Mouse (Mus musculus): ENCODE measurements around the gene Polr2i. TPM values are rescaled to one million over a fixed set of nuclear protein-coding genes. Genes with fewer than 3 reads are reported as not detected.
"Not testable (repeated sequence)": the region's sequence is repeated elsewhere in the genome, so short reads cannot be mapped to it uniquely, and the experiment has no call there.

Polr2i gene
- total RNA-seq, 2 experiments from 2014 or later: 57.6 to 59.5 TPM

DNA sequence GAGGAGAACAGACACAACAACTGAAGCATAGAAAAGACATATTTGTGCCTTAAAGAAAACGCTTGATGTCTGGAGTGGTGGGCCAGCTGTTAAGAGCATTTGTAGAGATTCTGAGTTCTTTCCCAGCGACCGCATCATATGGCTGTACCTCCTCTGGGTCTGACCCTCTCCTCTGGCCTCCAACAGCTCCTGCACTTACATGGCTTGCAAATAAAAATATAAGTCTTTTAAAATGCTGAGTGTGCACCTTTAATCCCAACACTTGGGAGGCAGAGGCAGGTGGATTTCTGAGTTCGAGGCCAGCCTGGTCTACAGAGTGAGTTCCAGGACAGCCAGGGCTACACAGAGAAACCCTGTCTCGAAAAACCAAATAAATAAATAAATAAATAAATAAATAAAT, 31.1 kb upstream of the Polr2i start:
- DNase-seq (ENCODE audit: low spot score in 2 of 2): not testable (repeated sequence)
- intact Hi-C loops (cut with DNase I): loop anchor here (10.0 kb wide), 1 partner anchor 186 kb away; no protein-coding TSS in a partner anchor

DNA sequence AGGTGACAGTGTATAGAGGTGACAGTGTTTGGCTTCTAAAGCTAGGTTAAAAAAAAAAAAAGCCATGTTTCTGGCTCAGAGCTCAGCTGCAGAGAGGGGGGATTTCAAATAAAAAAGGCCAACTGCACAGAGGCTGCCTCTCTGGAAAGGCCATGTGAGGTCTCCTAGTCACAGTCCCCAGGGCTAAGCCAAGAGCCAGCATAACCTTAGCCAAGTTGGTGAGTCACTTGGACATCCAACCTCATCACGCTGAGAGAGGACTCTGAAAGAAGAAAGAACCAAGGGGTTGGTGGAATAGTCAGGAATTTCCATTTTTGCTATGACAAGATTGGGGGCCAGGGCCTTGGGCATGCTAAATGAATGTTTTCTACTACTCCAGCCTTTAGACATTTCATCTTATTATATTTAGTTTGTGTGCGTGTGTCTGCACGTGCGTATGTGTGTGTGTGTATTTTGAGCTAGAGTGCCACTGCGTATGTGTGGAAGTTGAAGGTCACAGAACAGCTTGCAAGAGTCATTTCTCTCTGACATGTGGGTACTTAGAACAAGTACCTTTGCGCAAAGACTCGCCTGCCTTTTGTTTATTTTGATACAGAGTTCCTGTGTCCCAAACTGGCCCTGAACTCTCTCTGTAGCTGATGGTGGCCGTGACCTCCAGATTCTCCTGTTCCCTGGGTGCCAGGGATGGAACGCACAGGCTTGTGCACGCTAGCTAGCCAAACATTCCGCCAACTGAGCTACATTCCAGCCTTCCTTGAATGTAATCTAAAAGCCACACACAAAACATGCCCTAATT, 28.7 kb upstream of the Polr2i start:
- DNase-seq (ENCODE audit: low spot score in 2 of 2): no peak
- intact Hi-C loops (cut with DNase I): loop anchor here (10.0 kb wide), 1 partner anchor 188 kb away; no protein-coding TSS in a partner anchor

DNA sequence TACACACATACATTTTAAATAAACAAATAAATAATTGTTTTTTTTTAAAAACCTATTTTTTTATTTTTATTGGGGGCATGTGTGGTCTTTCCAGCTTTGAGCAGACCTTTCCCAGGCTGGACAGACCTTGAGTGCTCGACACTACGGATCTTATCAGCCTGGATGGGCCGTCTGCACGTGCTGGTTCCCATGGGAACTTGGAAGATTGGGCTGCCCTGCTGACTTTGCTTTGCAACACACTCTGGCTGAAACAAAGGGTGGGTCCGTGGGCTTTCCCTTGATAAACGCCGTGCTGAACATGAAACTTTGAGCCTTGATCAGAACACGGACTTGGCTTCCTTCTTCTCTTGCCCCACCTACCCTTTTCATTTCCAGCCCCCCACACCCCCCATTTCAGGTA, 27.4 kb upstream of the Polr2i start:
- intact Hi-C loops (cut with DNase I): loop anchor here (10.0 kb wide), 1 partner anchor 190 kb away; no protein-coding TSS in a partner anchor
- DNase-seq (ENCODE audit: low spot score in 2 of 2): no peak

DNA sequence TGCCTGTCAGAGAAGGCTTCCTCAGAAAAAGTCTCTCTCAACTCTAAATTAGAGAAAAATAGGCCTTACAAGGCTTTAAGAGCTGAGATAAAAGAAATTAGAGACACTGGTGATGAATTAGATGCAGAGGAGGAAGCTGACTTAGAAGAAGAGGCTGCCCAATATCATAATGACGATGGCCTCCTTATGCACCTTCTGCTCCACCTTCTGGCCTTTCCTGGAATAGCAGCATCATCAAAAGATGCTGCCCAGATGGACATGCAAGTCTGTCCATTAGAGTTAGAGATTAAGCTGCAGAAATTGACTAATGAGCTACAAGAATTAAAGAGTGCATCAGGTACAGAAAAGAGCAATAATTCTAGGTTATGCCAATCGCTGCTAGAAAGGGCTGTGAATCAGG, 26.4 kb upstream of the Polr2i start:
- intact Hi-C loops (cut with DNase I): loop anchor here (1.0 to 10.0 kb wide), 2 partner anchors 24 to 191 kb away; no protein-coding TSS in a partner anchor
- peak in 1 of 2 experiments; percentile 59 for DNase-seq (ENCODE audit: low spot score in 2 of 2)

DNA sequence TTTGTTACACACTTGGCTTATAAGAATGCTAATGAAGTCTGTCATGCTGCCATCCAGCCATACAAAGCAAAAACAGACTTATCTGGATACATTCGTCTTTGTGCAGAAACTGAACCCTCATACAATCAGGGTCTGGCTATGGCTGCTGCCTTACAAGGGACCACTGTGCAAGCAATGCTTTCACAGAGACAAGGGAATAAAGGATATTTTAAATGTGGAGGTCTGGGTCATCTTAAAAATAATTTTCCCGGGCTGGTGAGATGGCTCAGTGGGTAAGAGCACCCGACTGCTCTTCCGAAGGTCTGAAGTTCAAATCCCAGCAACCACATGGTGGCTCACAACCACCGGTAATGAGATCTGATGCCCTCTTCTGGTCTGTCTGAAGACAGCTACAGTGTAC, 25.4 kb upstream of the Polr2i start:
- intact Hi-C loops (cut with DNase I): loop anchor here (10.0 kb wide), 1 partner anchor 192 kb away; no protein-coding TSS in a partner anchor
- DNase-seq (ENCODE audit: low spot score in 2 of 2): not testable (repeated sequence)

DNA sequence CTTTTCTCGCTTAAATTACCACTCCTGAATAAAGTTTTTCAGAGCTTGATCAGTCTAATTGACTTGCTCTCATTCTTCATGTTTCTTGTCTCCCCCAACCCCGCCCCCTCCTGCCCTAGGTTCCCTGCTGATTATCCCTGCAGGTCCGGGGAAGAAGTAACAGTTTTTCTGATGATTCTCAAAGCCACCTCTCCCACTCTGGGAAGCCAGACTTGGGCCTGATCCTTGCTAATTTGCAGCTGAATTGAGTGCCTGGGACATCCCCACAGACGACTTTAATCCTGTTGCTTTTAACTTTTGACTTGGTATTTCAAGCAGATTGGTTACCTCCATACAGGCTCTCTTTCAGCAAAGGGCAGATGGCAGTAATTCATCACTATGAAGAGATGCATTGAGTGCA, 20.7 kb upstream of the Polr2i start:
- intact Hi-C loops (cut with DNase I): no loop called here
- no peak for DNase-seq (ENCODE audit: low spot score in 2 of 2)

DNA sequence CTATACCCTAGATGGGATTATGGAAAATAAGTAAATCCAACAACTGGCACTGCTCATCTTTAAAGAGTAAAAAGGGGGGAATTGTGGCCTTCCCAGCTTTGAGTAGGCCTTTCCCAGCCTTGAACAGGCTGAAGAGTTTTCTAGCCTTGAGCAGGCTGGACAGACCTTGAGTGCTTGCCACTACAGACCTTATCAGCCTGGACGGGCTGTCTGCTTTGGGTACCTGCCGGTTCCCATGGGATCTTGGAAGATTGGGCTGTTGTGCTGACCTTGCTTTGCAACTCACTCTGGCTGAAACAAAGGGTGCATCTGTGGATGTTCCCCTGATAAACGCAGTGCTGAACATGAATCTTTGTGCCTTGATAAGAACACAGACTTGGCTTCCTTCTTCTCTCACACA, 17.9 kb upstream of the Polr2i start:
- intact Hi-C loops (cut with DNase I): no loop called here
- DNase-seq (ENCODE audit: low spot score in 2 of 2): no peak

DNA sequence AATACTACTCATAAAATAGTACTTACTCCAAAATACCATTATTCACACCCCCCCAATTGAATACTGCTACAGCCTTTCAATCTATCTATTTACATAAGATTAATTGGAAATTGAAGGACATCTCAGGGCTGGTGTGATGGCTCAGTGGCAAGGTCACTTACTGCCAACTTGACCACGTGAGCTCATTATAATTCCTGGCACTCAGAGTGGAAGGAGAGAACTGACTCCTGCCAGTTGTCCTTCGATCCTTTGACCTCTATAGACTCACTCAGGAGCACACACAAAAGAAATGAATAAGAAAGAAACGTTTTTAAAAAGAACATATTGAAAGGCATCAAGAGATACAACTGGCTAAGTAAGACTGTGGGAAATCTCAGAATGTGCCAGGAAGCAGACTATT, 15.9 kb upstream of the Polr2i start:
- DNase-seq (ENCODE audit: low spot score in 2 of 2): no peak
- intact Hi-C loops (cut with DNase I): loop anchor here (5.0 kb wide), 1 partner anchor 34 kb away; the partner anchor contains the start of gene Cox7a1

DNA sequence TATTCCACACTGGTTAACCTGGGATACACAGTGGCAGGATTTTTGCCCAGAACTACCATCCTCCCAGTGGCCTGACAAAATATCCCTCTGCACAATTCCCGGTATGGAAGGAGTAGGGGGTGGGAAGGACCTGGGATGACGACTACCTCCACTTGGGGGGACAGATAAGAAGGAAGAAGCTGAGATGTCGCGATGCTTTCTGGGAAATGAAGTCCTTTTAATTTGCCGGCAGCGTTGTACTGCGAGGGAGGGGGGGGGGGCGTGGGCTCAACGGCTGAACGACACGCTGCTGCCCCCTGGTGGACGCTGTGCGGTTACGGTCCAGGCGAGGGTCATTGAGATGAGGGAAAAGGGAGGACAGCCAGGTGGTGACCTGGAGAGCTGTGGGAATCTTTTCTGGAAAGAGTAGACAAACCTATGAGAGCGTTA, 15.0 kb upstream of the Polr2i start:
- intact Hi-C loops (cut with DNase I): loop anchor here (5.0 kb wide), 1 partner anchor 34 kb away; the partner anchor contains the start of gene Cox7a1
- DNase-seq (ENCODE audit: low spot score in 2 of 2): peak; percentile 60 to 78

DNA sequence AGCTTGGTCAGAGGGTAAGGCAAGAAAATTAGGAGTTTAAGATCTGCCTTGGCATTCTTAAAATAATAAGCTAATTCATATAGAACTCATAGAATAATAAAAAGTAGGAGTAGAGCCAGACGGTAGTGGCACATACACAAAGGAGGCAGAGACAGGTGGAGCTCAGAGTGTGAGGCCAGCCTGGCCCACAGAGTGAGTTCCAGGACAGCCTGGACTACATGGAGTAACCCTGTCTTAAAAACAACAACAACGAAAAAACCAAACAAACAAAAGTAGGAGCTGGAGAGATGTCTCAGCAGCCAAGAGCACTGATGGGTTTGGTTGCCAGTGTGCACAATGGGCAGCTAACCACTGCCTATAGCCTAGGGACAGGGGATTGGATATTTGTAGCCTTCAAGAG, 14.5 kb upstream of the Polr2i start:
- DNase-seq (ENCODE audit: low spot score in 2 of 2): no peak
- intact Hi-C loops (cut with DNase I): loop anchor here (5.0 kb wide), 1 partner anchor 35 kb away; the partner anchor contains the start of gene Cox7a1

DNA sequence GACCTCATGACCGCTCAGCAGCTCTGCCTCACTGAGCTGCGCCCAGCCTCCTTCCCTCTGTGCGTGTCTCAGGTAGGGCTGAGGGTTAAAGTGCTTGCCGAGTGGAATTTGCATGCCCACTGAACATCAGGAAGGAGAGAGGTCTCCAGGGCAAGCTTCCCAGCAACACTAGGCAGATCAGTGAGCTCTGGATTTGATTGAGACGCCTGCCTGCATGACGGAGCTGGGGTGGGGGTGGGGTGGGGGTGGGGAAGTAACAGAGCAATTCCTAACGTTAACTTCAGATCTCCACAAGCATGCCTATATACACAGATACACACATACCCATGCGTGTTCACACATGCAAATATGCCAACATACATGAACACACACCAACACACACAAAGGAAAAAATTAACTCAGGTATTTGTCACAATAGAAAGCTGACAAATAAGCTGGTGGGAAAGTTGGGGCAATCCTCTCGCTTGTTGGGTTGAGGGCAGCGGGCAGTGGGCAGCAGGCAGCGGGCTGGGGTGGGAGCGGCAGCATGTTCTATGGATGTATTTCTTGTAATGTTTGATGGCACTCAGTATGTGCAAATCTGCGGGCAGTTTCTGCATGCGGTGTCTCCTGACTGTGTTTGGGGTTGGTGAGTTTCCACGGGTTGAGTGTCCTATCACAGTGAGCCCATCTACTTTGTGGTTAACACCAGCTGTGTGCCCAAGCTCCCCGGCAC, 12.3 kb upstream of the Polr2i start:
- intact Hi-C loops (cut with DNase I): loop anchor here (5.0 kb wide), 1 partner anchor 37 kb away; the partner anchor contains the start of gene Cox7a1
- peak; percentile 37 to 38 for DNase-seq (ENCODE audit: low spot score in 2 of 2)

DNA sequence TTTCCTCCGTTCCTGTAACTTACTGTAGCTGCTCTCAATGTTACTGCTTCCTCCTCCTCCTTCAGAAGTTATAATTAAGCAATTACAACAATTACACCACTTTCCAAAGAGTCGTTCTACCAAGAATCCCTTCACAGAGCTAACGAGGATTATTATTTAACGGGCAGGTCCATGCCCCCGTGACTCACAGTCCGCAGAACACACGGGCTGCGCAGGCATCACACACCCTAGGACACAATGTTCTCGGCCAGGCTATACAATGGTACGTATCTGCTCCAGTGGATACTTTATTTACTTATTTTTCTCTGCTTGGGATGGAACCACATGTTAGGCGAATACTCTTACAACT, 11.8 kb upstream of the Polr2i start:
- intact Hi-C loops (cut with DNase I): no loop called here

DNA sequence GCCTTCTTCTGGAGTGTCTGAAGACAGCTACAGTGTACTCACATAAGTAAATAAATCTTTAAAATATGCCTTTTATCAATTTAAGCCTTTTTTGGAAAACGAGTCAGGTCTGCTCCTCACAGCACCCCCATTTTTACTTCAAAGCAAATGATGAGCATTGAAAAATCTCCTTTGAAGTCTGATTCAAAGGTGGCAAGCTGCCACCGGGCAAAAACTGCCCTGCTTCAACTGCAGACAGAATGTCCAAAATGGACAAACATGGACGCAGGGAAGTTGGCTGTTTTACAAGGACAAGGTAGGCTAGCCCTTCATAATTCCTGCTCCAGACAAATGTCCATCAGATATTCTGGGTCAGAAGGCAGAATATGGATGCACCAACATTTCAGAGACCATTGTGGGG, 10.3 kb upstream of the Polr2i start:
- no peak for DNase-seq (ENCODE audit: low spot score in 2 of 2)
- intact Hi-C loops (cut with DNase I): no loop called here

More for the DNA sequence above, 11.8 kb upstream of the Polr2i start:
- no peak for DNase-seq (ENCODE audit: low spot score in 2 of 2)

DNA sequence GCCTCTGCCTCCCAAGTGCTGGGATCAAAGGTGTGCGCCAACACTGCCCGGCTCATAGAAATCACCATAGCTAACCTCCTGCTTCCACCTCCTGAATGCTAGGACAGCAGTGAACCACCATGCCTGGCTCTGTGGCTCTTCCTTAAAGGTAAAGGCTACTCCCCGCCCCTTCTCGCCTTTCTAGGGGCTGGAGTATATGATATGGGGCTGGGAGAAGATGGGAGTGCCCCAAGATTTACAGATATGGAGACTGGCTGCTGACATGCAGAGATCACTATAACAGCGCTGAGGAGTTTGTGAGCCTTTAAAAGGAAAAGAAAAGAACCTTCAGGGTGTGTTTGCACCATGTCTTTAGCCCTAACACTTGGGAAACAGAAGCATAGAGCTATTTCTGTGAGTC, 9.5 kb upstream of the Polr2i start:
- intact Hi-C loops (cut with DNase I): no loop called here
- DNase-seq (ENCODE audit: low spot score in 2 of 2): no peak

DNA sequence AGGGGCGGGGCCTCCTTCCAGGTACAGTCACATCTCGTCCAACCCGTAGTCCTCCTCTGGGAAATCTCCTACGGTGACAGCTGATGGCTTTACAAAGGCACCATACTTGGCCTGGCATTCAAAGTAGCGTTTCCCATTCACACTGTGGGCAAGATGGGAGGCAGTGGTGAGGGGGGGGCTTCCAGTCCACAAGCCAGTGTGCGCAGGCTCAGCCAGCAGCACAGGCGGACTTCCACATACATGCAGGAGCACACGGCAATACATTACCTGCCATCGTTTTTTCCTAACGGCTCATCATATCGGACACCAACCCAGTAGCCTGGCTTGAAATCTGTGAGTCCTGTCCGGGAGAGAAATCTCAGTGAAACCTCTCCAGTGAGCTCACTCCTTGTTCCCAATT, 7.5 kb upstream of the Polr2i start:
- intact Hi-C loops (cut with DNase I): no loop called here
- DNase-seq (ENCODE audit: low spot score in 2 of 2): no peak

DNA sequence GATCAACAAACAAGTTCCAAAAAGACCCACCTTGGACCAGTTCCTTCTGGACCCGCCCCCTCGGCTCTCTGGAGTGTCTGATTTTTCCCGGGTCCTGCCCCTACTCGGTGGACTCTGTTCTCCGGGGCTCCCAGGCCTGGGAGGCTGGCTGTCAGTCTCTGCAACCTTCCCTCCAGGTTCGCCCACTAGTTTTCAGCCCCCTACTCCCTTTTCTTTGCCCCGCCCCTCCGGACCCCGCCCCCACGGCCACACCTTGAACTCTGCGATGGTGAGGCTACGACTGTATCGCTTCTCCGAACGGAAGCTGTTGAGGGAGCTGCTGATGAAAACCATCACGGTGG, 450 bp upstream of the Polr2i start:
- no peak for DNase-seq (ENCODE audit: low spot score in 2 of 2)
- intact Hi-C loops (cut with DNase I): no loop called here

DNA sequence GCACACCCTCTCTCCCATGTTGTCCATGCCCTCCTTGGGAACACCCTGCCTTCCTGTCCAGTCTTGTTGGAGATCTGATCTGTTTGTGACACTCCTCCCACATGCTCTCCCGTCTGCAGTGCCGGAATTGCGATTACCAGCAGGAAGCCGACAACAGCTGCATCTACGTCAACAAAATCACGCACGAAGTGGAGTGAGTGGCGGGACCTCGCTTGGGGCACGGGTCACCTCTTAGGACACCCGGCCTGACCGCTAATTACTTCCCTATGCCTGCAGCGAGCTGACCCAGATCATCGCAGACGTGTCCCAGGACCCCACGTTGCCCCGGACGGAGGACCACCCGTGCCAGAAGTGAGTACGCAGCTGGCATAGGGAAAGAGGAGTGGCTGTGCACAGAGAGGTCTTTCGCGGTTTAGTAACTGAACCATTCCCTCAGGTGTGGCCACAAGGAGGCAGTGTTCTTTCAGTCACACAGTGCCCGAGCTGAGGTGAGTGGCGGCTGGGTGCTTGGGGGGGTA, 942 bp downstream of the Polr2i start:
- intact Hi-C loops (cut with DNase I): loop anchor here (1.0 to 2.0 kb wide), 2 partner anchors 48 to 56 kb away; partner anchors contain the start of genes Thap8 and Wdr62
- peak in 1 of 2 experiments; percentile 40 for DNase-seq (ENCODE audit: low spot score in 2 of 2)

DNA sequence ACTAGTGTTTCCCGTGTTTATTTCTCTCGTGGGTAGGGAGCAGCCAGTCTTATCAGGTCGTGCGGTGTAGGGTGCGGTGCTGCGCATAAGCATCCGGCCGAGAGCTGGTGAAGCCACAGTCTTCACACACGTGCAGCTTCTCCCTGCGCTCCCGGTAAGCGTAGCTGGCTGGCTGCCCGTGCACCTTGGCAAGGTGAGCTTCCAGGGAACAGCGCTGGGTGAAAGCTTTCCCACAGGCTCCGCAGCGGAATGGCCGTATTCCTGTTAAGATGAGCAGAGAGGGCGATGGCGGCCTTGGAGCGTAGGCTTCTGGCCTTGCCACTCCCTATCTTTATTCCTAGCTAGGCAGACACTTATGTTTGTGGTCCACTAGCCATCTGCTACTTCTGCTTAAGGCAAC, 1.6 kb downstream of the Polr2i start:
- intact Hi-C loops (cut with DNase I): loop anchor here (2.0 kb wide), 1 partner anchor 55 kb away; no protein-coding TSS in a partner anchor
- peak in 1 of 2 experiments; percentile 32 for DNase-seq (ENCODE audit: low spot score in 2 of 2)

DNA sequence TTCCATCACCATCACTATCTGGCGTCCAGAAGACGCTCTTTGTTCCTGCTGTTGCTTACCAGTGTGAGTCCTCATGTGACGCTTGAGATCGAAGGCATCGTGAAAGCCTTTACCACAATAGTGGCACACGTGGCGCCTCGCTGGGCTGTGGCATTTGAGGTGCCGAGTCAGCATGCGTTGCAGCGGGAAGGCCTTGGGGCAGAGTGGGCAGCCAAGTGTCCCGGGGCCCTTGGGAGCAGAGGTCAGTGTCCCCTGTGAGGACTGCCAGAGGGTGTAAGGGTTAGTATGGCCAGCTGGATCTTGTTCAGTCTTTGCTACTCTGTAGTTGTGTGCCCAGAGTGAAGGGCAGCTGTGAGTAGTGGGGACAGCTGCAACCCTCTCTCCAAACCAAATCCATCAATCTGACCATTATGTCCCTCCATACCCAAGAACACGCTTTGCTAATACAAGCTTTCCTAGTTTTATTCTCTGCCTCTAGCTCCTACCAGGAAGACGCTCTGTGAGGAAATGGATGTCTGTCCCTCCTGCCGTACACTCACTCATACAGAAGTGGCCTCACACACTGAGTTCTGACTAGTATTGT, 2.6 kb downstream of the Polr2i start:
- intact Hi-C loops (cut with DNase I): no loop called here
- DNase-seq (ENCODE audit: low spot score in 2 of 2): no peak

DNA sequence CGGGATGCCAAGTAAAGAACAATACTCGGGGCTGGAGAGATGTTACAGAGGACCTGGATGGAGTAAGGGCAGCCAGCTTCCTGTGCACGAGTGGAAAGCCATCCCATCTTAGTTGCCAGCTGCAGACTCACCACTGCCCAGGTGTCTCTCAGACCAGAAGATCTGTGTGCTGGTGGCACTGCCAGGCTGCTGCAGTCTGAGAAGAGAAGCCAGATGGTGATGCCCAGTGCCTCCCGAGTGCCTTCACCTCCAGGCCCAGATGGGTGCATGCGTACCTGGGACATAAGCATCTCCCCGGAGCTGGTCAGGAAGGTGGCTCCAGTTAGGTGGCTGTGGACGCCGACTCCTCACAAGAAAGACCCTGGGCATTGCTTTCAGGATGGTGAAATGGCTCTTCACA, 3.3 kb downstream of the Polr2i start:
- DNase-seq (ENCODE audit: low spot score in 2 of 2): no peak
- intact Hi-C loops (cut with DNase I): no loop called here
